Mouse (Mus musculus) neural tube, embryonic 13.5 days (tissue): ENCODE results near the gene Akap5. TPM values are rescaled to one million over a fixed set of nuclear protein-coding genes. Genes with fewer than 3 reads are reported as not detected.

Experiments
- ATAC-seq: fragments of 200-750 bp; cut with Nextera tagmentation; 2 replicates; pipeline ENCODE4 v1.8.0; 2017; ENCODE audit warnings: low read depth, mild to moderate bottlenecking, moderate TSS enrichment, moderate library complexity
- H3K27ac ChIP-seq: fragments of 300-500 bp; sonication (generic); replicated peaks from 2 replicates; pipeline ENCODE4 v1.5.1; 2015; ENCODE audit warnings: moderate library complexity, mild to moderate bottlenecking, inconsistent platforms
- H3K27me3 ChIP-seq: fragments of 300-500 bp; sonication (generic); 2 replicates; pipeline ENCODE4 v1.6.1; 2015; ENCODE audit warnings: mild to moderate bottlenecking, inconsistent platforms
- H3K36me3 ChIP-seq: fragments of 300-500 bp; sonication (generic); 2 replicates; pipeline ENCODE4 v1.6.1; 2015; ENCODE audit warnings: mild to moderate bottlenecking, inconsistent platforms
- H3K4me1 ChIP-seq: fragments of 300-500 bp; sonication (generic); replicated peaks from 2 replicates; pipeline ENCODE4 v1.6.1; 2015; ENCODE audit warnings: inconsistent platforms
- H3K4me2 ChIP-seq: fragments of 300-500 bp; sonication (generic); 2 replicates; pipeline ENCODE4 v1.6.1; 2015; ENCODE audit warnings: inconsistent platforms, mild to moderate bottlenecking, moderate library complexity
- H3K4me3 ChIP-seq: fragments of 300-500 bp; sonication (generic); 2 replicates; pipeline ENCODE4 v1.5.1; 2015; ENCODE audit warnings: mild to moderate bottlenecking, inconsistent platforms
- H3K9ac ChIP-seq: fragments of 300-500 bp; sonication (generic); 2 replicates; pipeline ENCODE4 v1.6.1; 2015; ENCODE audit warnings: moderate library complexity, mild to moderate bottlenecking, inconsistent platforms
- H3K9me3 ChIP-seq: fragments of 300-500 bp; sonication (generic); 2 replicates; pipeline ENCODE4 v1.6.1; 2016; ENCODE audit warnings: inconsistent platforms
- WGBS: fragments of 180-500 bp; shearing (Covaris S2); methylation state at CpG from one replicate; pipeline ENCODE4 v1.1.7; 2015; 5-methylcytosine and 5-hydroxymethylcytosine counted together
- polyA plus RNA-seq: library from polyadenylated mRNA; unstranded; fragments of >200 nt; fragmentation: Nextera tagmentation; extraction: Ambion mirVana; gene quantifications from 2 replicates; pipeline ENCODE4 v1.2.1, GENCODE M21; 2015

Akap5 gene
- 7.4 and 7.6 TPM in 2 replicates for polyA plus RNA-seq

- Histone ChIP-seq H3K4me1 (peaks cover 9% of the 10 kb centered on the region), H3K9ac (peak within 1 kb of the TSS; percentile 71), H3K36me3 (peaks cover 22% of the 10 kb centered on the region), H3K27ac (peak within 1 kb of the TSS; percentile 49), H3K27me3 (peaks cover 8% of the 10 kb centered on the region), H3K9me3 (no peaks in the 10 kb centered on the region), H3K4me2 (peak within 1 kb of the TSS; percentile 89), H3K4me3 (peak within 1 kb of the TSS; percentile 53)
- WGBS: 2% methylated on average over 53 of the region's 53 CpGs
- ATAC-seq: peak; percentile 99
Observed at GRCm38 (mm10) chr12:76324679-76325431, at the start of gene Akap5. Gene Akap5, plus strand, starts transcription at chr12:76324891.

GRCm38 (mm10) chr12:76278209-76278608, 46.5 kb upstream of the Akap5 start:
- no peak overlapping the region for H3K4me3 ChIP-seq
- 84% methylated on average over 6 of the region's 6 CpGs for WGBS

GRCm38 (mm10) chr12:76280556-76280955, 44.1 kb upstream of the Akap5 start:
- H3K36me3 ChIP-seq: peaks cover 22% of the 10 kb centered on the region
- no peaks in the 10 kb centered on the region for H3K27me3 ChIP-seq
- no peaks in the 10 kb centered on the region for H3K9me3 ChIP-seq
- no peak overlapping the region for H3K9ac ChIP-seq
- no peak overlapping the region for H3K4me3 ChIP-seq
- H3K4me1 ChIP-seq: peaks cover 16% of the 10 kb centered on the region
- H3K4me2 ChIP-seq: no peak overlapping the region
- WGBS: 91% methylated on average over 9 of the region's 9 CpGs
- ATAC-seq: no peak
- H3K27ac ChIP-seq: no peak overlapping the region

More at GRCm38 (mm10) chr12:76278209-76278608, 46.5 kb upstream of the Akap5 start:
- Histone ChIP-seq H3K27me3 (no peaks in the 10 kb centered on the region), H3K4me1 (peaks cover 12% of the 10 kb centered on the region), H3K27ac (no peak overlapping the region), H3K9ac (no peak overlapping the region), H3K4me2 (no peak overlapping the region), H3K9me3 (no peaks in the 10 kb centered on the region), H3K36me3 (peaks cover 19% of the 10 kb centered on the region)
- no peak for ATAC-seq

GRCm38 (mm10) chr12:76281111-76281660, 43.5 kb upstream of the Akap5 start:
- H3K27me3 ChIP-seq: no peaks in the 10 kb centered on the region
- no peak overlapping the region for H3K4me2 ChIP-seq
- no peak overlapping the region for H3K4me3 ChIP-seq
- no peak overlapping the region for H3K27ac ChIP-seq
- H3K9me3 ChIP-seq: no peaks in the 10 kb centered on the region
- H3K4me1 ChIP-seq: peaks cover 16% of the 10 kb centered on the region
- no peak overlapping the region for H3K9ac ChIP-seq
- 84% methylated on average over 2 of the region's 2 CpGs for WGBS
- no peak for ATAC-seq
- H3K36me3 ChIP-seq: peaks cover 19% of the 10 kb centered on the region

- no peak overlapping the region for H3K27ac ChIP-seq
- peaks cover 19% of the 10 kb centered on the region for H3K36me3 ChIP-seq
- no peak overlapping the region for H3K4me3 ChIP-seq
- peaks cover 16% of the 10 kb centered on the region for H3K4me1 ChIP-seq
- ATAC-seq: no peak
- H3K9me3 ChIP-seq: no peaks in the 10 kb centered on the region
- no peak overlapping the region for H3K9ac ChIP-seq
- no peak overlapping the region for H3K4me2 ChIP-seq
- H3K27me3 ChIP-seq: no peaks in the 10 kb centered on the region
- WGBS: 49% methylated on average over 4 of the region's 4 CpGs
Observed at GRCm38 (mm10) chr12:76282132-76282531, 42.6 kb upstream of the Akap5 start.

GRCm38 (mm10) chr12:76282532-76283173, 42.0 kb upstream of the Akap5 start:
- ATAC-seq: no peak
- no peak overlapping the region for H3K4me3 ChIP-seq
- no peak overlapping the region for H3K4me2 ChIP-seq
- no peaks in the 10 kb centered on the region for H3K27me3 ChIP-seq
- H3K4me1 ChIP-seq: peaks cover 20% of the 10 kb centered on the region
- 86% methylated on average over 17 of the region's 17 CpGs for WGBS
- peaks cover 19% of the 10 kb centered on the region for H3K36me3 ChIP-seq
- H3K9me3 ChIP-seq: no peaks in the 10 kb centered on the region
- no peak overlapping the region for H3K27ac ChIP-seq
- H3K9ac ChIP-seq: no peak overlapping the region

GRCm38 (mm10) chr12:76285418-76285817, 39.3 kb upstream of the Akap5 start:
- Histone ChIP-seq H3K36me3 (peaks cover 30% of the 10 kb centered on the region), H3K4me2 (no peak overlapping the region), H3K9me3 (no peaks in the 10 kb centered on the region), H3K4me3 (no peak overlapping the region), H3K4me1 (peaks cover 32% of the 10 kb centered on the region), H3K27me3 (no peaks in the 10 kb centered on the region), H3K9ac (peak overlapping the region; percentile 31; the same call in 1 of the 2 replicates), H3K27ac (no peak overlapping the region)
- 65% methylated on average over 6 of the region's 6 CpGs for WGBS
- ATAC-seq: no peak

- H3K9ac ChIP-seq: no peak overlapping the region
- H3K27ac ChIP-seq: peak overlapping the region; percentile 67; the same call in 1 of the 2 replicates
- 27% methylated on average over 8 of the region's 8 CpGs for WGBS
- no peak for ATAC-seq
- no peak overlapping the region for H3K4me3 ChIP-seq
- peaks cover 41% of the 10 kb centered on the region for H3K36me3 ChIP-seq
- H3K4me2 ChIP-seq: no peak overlapping the region
- H3K27me3 ChIP-seq: no peaks in the 10 kb centered on the region
- H3K4me1 ChIP-seq: peaks cover 20% of the 10 kb centered on the region
- no peaks in the 10 kb centered on the region for H3K9me3 ChIP-seq
Observed at GRCm38 (mm10) chr12:76287986-76288385, 36.7 kb upstream of the Akap5 start.

- Histone ChIP-seq H3K9ac (no peak overlapping the region), H3K4me3 (no peak overlapping the region), H3K36me3 (peaks cover 41% of the 10 kb centered on the region), H3K4me2 (no peak overlapping the region), H3K9me3 (no peaks in the 10 kb centered on the region), H3K27me3 (no peaks in the 10 kb centered on the region), H3K27ac (peak overlapping the region; percentile 25; the same call in 1 of the 2 replicates), H3K4me1 (peaks cover 20% of the 10 kb centered on the region)
- WGBS: 26% methylated on average over 5 of the region's 5 CpGs
- peak; percentile 60; the same call in 1 of the 2 replicates for ATAC-seq
Observed at GRCm38 (mm10) chr12:76288494-76288893, 36.2 kb upstream of the Akap5 start.

- H3K9me3 ChIP-seq: no peaks in the 10 kb centered on the region
- WGBS: 91% methylated on average over 12 of the region's 12 CpGs
- peaks cover 20% of the 10 kb centered on the region for H3K4me1 ChIP-seq
- H3K9ac ChIP-seq: no peak overlapping the region
- no peak overlapping the region for H3K4me3 ChIP-seq
- peaks cover 36% of the 10 kb centered on the region for H3K36me3 ChIP-seq
- H3K4me2 ChIP-seq: no peak overlapping the region
- no peaks in the 10 kb centered on the region for H3K27me3 ChIP-seq
- no peak overlapping the region for H3K27ac ChIP-seq
- ATAC-seq: no peak
Observed at GRCm38 (mm10) chr12:76289428-76289827, 35.3 kb upstream of the Akap5 start.

- H3K27ac ChIP-seq: no peak overlapping the region
- H3K36me3 ChIP-seq: peaks cover 42% of the 10 kb centered on the region
- no peak overlapping the region for H3K9ac ChIP-seq
- H3K4me1 ChIP-seq: peaks cover 20% of the 10 kb centered on the region
- no peak overlapping the region for H3K4me2 ChIP-seq
- ATAC-seq: no peak
- H3K4me3 ChIP-seq: no peak overlapping the region
- no peaks in the 10 kb centered on the region for H3K9me3 ChIP-seq
- WGBS: 95% methylated on average over 2 of the region's 2 CpGs
- H3K27me3 ChIP-seq: no peaks in the 10 kb centered on the region
Observed at GRCm38 (mm10) chr12:76290271-76290670, 34.4 kb upstream of the Akap5 start.

- H3K9me3 ChIP-seq: no peaks in the 10 kb centered on the region
- H3K4me1 ChIP-seq: peaks cover 7% of the 10 kb centered on the region
- no peak overlapping the region for H3K9ac ChIP-seq
- ATAC-seq: no peak
- no peaks in the 10 kb centered on the region for H3K27me3 ChIP-seq
- no peak overlapping the region for H3K27ac ChIP-seq
- H3K4me3 ChIP-seq: no peak overlapping the region
- 65% methylated on average over 7 of the region's 7 CpGs for WGBS
- peaks cover 56% of the 10 kb centered on the region for H3K36me3 ChIP-seq
- no peak overlapping the region for H3K4me2 ChIP-seq
Observed at GRCm38 (mm10) chr12:76293192-76293591, 31.5 kb upstream of the Akap5 start.
